Mouse (Mus musculus): ENCODE data around the gene Prpf8.

GRCm38 (mm10) chr11:75459751-75460102, 26.9 kb upstream of the Prpf8 start:
- TF ChIP-seq CTCF (IDR thresholded peaks at IDR 0.05; ENCODE audit: extremely low read depth, insufficient read depth, insufficient read length, insufficient replicate concordance) (no peak), POLR2A (IDR thresholded peaks at IDR 0.05; ENCODE audit: low read depth, low read length) (no peak)
